Mouse (Mus musculus) B cell, adult (primary cell): ENCODE results near the gene Sec23a. TPM values are rescaled to one million over a fixed set of nuclear protein-coding genes. Genes with fewer than 3 reads are reported as not detected.

Source experiments
- total RNA-seq: library from RNA; stranded (reverse); gene quantifications from 4 replicates; pipeline ENCODE4 v1.2.4, GENCODE M21; 2023; ENCODE audit not compliant: inconsistent age

Sec23a gene
- total RNA-seq, result 17.4 to 24.2 TPM (median 20.8 TPM) in 4 replicates

DNA sequence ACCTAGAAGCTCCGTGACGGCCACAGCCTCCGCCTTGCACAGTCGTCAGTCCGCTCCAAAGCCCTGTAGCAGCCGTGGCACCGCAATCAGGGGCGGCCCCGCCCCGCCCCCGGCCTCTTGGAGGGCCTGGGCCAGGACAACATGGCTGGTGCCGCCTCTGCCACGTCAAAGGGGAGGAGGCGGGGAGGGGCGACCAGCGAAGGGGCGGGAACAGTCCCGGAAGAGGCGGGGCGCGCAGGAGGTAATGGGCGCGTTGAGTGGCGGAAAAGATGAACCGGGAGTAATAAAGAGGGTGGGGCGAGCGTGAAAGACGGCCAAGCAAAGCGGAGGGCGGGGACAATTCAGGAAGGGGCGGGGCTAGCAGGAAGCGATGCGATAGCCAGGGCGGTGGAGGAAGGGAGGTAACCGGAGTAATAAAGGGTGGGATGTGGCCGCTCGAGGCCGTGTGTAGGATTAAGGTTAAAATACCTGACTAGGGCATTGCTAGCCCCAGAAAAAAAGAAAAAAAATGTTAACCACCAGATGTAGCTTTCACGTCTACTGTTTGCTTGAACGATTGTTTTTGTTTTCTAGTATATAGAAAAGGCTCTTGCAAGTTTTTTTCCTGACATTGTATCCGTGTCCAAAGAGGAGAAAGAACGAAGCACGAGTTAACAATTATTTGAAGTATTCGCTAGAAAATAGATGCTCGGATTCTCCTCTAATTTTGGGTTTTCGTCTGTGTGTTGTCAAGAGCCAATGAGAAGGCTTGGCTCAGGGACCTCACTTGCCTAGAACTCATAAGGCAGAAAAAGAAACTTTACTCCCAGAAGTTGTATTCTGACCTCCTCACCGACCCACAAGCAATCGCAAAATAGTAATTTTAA lies at the start of gene Sec23a:
TSS of gene Sec23a (minus strand) at position 174 of the 866 bp plus-strand sequence.

GRCm38 (mm10) chr12:59060993-59061595 lies 49.3 kb upstream of the Sec23a start, which contains the start of gene Trappc6b:
Trappc6b (minus strand) TSS chr12:59061472.

DNA sequence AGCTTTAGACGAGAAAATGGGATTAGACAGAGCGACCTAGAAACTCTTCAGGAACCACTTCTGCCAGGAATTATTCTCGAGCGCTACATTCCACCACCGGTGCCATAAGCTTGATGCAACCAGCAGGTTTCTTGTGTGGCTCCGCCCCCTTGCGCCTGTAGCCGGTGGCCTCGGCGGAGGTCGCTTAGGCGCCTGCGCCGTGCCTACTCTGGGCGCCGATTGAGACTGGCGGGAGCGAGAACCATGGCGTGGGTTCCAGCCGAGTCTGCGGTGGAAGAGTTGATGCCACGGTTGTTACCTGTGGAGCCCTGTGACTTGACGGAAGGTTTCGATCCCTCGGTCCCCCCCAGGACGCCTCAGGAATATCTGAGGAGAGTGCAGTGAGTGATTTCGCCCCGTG lies 1.4 kb upstream of the Sec23a start, which contains the start of gene Gemin2:
TSS of gene Gemin2 (plus strand) at position 160 of the 400 bp plus-strand sequence.

Other genes with a start within 250 kb of the Sec23a start
- gene Gemin2, start 1.4 kb upstream of the Sec23a start, total RNA-seq, result 12.3 to 16.8 TPM (median 14.5 TPM) in 4 replicates
- gene Trappc6b, start 49.5 kb upstream of the Sec23a start, total RNA-seq, result 58.2 to 77.3 TPM (median 66.3 TPM) in 4 replicates
- 64.3 to 86.2 TPM (median 70.4 TPM) in 4 replicates for gene Pnn, start 54.9 kb upstream of the Sec23a start, total RNA-seq
- gene Mia2, start 83.8 kb upstream of the Sec23a start, total RNA-seq, result 107 to 117 TPM (median 112 TPM) in 4 replicates
- gene Fbxo33, start 207.7 kb upstream of the Sec23a start, total RNA-seq, result 32.5 to 55.2 TPM (median 42.9 TPM) in 4 replicates